Mouse (Mus musculus): Measurements from ENCODE around the gene Atp1b2.
"Not testable (repeated sequence)": the region's sequence is repeated elsewhere in the genome, so short reads cannot be mapped to it uniquely, and the experiment has no call there.

Gene Atp1b2

GRCm38 (mm10) chr11:69605726-69606490 is at the start of gene Atp1b2:
TSS of gene Atp1b2 (minus strand) at chr11:69605942.
- ATAC-seq (ENCODE audit: low TSS enrichment) = peak; percentile 82

- no peak for ATAC-seq (ENCODE audit: low TSS enrichment)
Observed at GRCm38 (mm10) chr11:69654760-69655159, 49.0 kb upstream of the Atp1b2 start.

DNA sequence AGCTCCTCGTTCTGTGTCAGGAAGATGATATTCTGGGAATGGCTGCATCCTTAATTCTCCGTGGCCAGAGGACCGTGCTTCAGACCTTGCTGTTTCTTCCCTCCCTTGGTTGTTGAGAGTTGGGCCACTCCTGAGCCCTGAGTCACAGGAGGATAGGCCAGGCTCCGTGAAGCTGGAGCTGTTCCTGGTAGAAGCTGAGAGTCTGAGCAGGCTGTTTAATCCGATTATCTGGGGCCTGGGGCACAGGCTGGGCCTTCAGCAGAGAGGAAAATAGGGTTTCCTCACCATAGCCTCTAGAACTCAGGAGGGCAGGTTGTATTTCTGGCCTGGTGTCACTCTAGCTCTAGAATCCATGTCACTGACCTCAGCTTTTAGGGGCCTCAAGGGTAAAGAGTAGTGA is 47.7 kb upstream of the Atp1b2 start:
- ATAC-seq (ENCODE audit: low TSS enrichment) = no peak

GRCm38 (mm10) chr11:69645860-69646259 is 40.1 kb upstream of the Atp1b2 start:
- ATAC-seq (ENCODE audit: low TSS enrichment) = no peak

DNA sequence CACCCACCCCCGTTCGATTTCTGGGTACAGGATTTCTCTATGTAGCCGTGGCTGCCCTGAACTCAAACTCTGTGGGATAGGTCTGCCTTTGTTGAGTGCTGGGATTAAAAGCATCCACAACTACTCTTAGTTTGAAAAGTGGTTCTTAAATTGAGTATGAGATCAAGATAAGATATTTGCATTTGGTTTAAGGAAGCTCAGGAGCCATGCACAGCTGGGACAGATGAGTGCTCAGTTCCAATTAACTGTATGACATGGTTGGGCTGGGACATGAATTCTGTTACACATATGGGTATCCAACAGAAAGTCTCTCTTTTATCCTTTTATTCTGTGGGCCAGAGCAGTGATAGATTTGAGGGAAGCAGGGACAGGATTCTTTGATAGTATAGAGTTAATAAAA is 29.7 kb upstream of the Atp1b2 start:
- ATAC-seq (ENCODE audit: low TSS enrichment) = no peak

DNA sequence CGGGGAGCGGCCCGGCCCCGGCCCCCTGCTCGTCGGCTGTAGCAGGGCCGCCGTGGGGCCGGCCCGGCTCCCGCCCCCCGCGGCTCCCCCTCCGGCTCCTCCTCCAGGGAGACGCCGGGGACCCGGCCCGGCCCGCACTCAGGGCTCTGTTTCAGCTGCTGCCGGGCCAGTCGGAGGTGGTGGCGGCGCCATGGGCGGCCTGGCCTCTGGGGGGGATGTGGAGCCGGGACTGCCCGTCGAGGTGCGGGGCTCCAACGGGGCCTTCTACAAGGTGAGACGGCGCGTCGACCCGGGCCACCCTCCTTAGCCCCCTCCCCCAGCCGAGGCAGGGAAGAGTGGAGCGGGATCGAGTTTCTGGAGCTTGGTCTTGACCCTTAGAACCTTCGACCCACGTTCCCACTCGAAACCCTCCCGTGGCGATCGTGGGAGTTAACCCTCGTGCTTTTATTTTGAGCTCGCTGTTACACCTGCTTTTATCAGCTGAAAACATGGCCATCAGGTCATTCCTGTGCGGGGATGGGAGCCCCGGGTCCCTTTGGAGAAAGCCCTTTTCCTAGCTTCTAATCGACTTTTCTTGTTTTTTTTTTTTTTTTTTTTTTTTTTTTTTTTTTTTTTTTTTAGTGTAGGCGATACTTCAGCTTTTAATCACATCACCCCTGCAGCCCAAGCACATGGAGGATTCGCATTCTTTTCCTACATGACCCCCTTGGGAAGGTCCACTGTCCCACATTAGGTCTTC is 27.6 kb upstream of the Atp1b2 start:
- ATAC-seq (ENCODE audit: low TSS enrichment) = peak; percentile 20; the same call in 1 of the 2 replicates

GRCm38 (mm10) chr11:69632284-69633089 is 26.7 kb upstream of the Atp1b2 start, which contains the start of gene Fxr2:
TSS of gene Fxr2 (plus strand) at chr11:69632990.
- ATAC-seq (ENCODE audit: low TSS enrichment) = peak; percentile 97

DNA sequence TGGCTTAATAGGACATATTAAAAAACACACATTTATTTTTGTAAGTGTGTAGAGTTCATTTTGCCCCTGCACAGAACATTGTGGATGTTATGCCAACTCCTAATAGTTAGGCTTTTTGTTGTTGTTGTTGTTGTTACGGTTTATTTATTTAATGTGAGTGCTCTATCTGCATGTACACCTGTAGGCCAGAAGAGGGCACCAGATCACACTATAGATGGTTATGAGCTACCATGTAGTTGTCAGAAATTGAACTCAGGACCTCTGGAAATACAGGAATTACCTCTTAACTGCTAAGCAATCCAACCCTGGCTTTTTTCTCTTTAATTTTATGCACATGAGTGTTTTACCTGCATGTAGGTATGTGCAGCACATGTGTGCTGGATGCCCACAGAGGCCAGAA is 24.1 kb upstream of the Atp1b2 start:
- no peak for ATAC-seq (ENCODE audit: low TSS enrichment)

DNA sequence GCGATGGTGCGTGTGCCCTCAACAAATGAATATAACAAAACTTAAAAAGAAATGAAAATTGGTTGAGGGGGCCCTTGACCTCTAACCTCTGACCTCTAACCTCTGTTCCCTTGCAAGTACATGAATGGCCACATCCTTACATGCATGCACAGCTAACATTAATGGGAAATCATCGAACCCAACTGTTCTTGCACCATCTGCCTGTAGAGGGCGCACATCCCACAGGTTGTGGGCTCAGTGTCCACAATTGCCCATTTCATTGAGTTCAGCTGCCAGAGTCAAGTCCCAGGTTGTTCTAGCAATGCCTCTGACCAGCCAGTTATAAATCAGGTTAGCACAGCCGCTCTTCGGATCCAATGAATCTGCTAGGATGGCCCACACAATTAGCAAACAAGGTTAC is 22.5 kb upstream of the Atp1b2 start:
- ATAC-seq (ENCODE audit: low TSS enrichment) = no peak

DNA sequence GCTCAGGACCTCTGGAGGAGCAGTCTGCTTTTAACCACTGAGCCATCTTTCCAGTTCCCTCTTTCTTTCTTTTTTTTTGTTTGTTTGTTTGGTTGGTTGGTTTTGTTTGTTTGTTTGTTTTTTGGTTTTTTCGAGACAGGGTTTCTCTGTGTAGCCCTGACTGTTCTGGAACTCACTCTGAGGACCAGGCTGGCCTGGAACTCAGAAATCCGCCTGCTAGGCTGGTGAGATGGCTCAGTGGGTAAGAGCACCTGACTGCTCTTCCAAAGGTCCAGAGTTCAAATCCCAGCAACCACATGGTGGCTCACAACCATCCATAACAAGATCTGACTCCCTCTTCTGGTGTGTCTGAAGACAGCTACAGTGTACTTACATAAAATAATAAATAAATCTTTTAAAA is 18.6 kb upstream of the Atp1b2 start:
- not testable (repeated sequence) for ATAC-seq (ENCODE audit: low TSS enrichment)

DNA sequence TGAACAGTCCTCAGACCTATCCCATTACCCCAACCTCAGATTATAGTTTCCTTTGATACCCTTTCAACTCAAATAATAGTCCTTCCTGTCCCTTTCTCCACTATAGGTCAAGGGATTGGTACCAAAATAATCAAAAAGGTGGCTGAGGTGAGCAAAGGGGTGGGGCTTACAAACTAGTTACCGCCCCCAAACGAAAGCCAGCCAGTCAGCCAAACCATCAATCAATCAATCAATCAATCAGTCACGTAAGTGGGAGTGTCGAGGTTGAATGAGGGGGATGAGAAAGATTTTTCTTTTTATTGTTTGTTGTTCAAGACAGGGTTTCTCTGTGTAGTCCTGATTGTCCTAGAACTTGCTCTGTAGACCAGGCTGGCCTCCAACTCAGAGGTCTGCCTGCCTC is 17.3 kb upstream of the Atp1b2 start:
- ATAC-seq (ENCODE audit: low TSS enrichment) = no peak

DNA sequence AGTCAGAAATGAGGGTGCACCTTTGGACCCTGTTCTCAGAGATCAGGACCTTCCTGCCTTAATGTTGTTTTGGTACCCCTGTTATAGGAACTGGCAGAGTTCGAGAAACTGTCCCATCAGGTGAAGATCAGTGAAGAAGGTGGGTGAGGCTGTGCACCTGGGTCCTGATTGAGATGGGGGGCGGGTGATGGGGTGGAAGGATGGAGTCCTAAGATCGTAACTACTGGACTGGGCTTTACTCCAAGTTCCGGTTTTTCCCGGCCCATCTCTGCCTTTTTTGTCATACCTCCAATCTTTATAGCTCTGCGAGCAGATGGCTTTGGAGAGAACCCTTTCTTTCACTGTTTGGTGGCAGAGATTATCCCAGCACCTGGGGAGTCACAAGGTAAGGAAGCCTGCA is 16.7 kb upstream of the Atp1b2 start:
- no peak; the same call in 1 of the 2 replicates for ATAC-seq (ENCODE audit: low TSS enrichment)

DNA sequence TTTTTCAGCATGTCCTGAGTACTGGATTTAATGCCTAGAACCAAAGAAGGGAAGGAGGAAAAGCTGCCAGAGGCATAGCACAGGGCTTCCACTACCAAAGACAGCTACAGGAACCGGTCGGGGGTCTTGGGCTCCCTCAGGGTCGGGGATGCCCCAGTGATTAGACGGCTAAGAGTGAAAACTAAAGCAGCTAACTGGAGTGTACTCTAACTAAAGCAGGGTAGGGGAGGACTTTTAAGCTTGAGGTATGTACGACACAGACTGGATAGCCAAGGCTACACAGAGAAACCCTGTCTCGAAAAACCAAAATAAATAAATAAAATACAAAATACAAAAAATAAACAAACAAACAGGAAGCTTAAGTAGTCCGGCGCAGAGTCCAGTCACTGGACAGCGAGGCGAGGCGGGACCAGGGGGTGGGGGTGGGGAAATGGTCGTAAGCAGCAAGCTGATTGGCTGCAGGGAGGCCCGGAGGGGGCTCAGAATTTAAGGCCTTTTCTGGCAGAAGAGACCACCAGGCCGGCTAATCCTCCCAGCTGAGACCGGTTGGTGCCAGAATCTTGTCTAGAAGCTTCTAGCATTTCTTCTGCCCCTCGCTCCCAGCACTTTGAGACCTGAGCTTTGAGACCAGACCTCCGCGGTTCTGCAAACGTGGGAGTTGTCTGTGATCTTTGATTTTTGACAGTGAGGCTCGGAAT is 16.0 kb upstream of the Atp1b2 start, which contains the start of gene Sat2:
Sat2 (plus strand) TSS at position 454 of the 698 bp plus-strand sequence.
- peak; percentile 65; the same call in 1 of the 2 replicates for ATAC-seq (ENCODE audit: low TSS enrichment)

GRCm38 (mm10) chr11:69620394-69621081 is 14.8 kb upstream of the Atp1b2 start:
- no peak for ATAC-seq (ENCODE audit: low TSS enrichment)

DNA sequence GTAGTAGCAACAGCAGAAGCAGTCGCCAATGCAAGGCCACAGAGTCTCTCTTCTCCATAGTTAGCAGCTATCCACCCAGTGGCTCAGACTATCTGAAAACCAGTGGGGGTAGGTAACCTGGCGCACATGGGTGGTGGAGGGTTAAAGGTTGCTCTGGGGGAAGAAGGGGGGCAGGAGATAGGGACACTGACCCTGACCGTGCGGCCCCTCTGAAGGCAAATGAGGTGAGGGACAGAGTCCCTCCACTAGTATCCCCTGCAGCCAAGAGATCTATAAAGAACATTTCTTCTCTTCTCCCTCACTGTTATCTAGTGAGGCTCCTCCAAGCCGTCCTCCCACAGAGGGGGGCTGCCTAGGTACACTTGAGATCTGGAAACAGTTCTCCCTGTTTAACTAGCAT is 12.1 kb upstream of the Atp1b2 start, which contains the start of gene Shbg:
Shbg (minus strand) TSS at position 101 of the 400 bp plus-strand sequence.
- no peak for ATAC-seq (ENCODE audit: low TSS enrichment)

DNA sequence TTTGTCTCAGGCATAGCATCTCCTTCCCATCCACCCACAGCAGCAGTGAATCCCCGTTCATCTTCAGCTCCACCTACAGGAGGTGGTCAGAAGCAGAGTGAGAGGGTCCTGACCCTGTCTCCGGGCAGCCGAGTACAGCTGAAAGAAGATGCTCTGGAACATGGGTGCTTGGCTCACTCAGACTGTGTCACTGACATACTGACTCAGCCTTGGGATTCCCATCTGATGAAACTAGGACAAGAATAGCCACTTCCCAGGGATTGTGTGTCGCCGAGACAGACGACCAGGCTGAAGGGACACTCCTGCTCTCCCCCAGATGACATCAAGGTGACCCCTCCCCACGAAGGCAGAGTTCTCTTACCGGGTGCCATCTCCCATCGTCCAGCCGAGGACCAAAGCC is 11.0 kb upstream of the Atp1b2 start:
- no peak for ATAC-seq (ENCODE audit: low TSS enrichment)

DNA sequence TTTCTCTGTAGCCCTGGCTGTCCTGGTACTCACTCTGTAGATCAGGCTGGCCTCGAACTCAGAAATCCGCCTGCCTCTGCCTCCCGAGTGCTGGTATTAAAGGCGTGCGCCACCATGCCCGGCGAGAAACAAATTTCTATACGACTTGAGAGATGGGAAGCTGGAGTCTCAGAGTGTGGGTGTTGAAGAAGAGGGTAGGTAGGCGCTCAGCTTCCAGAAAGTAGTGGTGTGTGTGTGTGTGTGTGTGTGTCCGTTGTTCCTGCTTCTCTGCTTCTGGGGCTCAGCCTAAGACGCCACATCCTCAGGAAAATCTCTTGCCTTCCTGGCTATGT is 8.5 kb upstream of the Atp1b2 start:
- ATAC-seq (ENCODE audit: low TSS enrichment) = not testable (repeated sequence)

GRCm38 (mm10) chr11:69613553-69614256 is 8.0 kb upstream of the Atp1b2 start:
- ATAC-seq (ENCODE audit: low TSS enrichment) = peak; percentile 81

DNA sequence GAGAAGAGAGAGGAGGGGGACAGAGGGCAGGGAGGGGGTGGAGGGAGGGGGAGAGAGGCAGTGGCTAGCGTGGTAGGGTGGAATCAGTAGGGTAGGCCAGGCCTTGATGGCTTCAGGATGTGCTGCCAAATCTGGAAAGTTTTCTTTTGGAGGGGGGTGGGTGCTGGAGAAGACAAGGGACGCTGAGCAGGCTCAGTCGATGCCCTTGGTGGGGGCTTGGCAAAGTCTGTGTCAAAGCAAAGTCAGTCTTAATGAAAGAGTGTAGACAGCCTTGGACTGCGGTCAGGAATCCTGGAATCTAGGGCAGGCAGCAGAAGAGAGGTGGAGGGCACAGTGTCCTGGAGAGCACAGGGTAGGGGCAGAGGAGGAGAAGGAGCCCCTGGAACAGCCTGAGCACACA is 5.2 kb upstream of the Atp1b2 start:
- ATAC-seq (ENCODE audit: low TSS enrichment) = no peak; the same call in 1 of the 2 replicates

DNA sequence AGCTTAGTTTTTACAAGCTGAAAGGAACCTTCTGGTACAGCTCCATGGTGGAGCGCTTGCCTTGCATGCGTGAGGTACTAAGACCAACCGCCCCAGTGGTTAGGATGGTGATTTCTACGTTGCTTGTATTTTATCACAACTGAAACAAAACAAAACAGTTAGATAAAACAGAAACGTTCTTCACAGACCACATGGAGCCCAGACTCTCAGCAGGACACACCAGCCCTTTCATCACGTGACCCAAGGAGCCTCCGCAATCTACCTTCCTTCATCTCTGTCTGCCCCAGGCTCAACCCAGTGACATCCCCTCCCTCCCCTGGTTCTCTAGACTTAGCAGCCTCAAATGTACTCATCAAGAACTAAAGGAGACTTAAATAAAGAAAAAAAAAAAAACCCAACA is 3.7 kb upstream of the Atp1b2 start:
- no peak for ATAC-seq (ENCODE audit: low TSS enrichment)

Data from frontal cortex, adult (tissue).